Mouse (Mus musculus) heart, adult 8-10 months (tissue): Measurements from ENCODE around the gene Ice1. TPM values are rescaled to one million over a fixed set of nuclear protein-coding genes. Genes with fewer than 3 reads are reported as not detected.
A peak's percentile ranks its signal among the peaks of the same experiment; 100 is the strongest.

Experiments
- DNase-seq: peaks from one replicate; pipeline ENCODE4 v3.0.0; 2022; ENCODE audit warnings: low spot score
- total RNA-seq, 4 experiments: library from RNA; stranded (reverse); gene quantifications; 2 replicates each; pipeline ENCODE4 v1.2.4; 2022

Gene Ice1
- total RNA-seq = 10 to 100 TPM; 24.3 to 30.9 (median 26.7) TPM

- DNase-seq = no peak
Measured at GRCm38 (mm10) chr13:70637282-70637661, at the start of gene Ice1. Ice1 (minus strand) TSS chr13:70637634.

- DNase-seq = no peak
Measured at GRCm38 (mm10) chr13:70685825-70686224, 48.4 kb upstream of the Ice1 start.

GRCm38 (mm10) chr13:70684976-70685609 lies 47.7 kb upstream of the Ice1 start:
- DNase-seq = no peak

GRCm38 (mm10) chr13:70681411-70682183 lies 44.2 kb upstream of the Ice1 start:
- no peak for DNase-seq

- DNase-seq = no peak
Measured at GRCm38 (mm10) chr13:70680316-70680715, 42.9 kb upstream of the Ice1 start.

GRCm38 (mm10) chr13:70677689-70678088 lies 40.3 kb upstream of the Ice1 start:
- DNase-seq = no peak

- no peak for DNase-seq
Measured at GRCm38 (mm10) chr13:70676243-70677183, 39.1 kb upstream of the Ice1 start.

- DNase-seq = no peak
Measured at GRCm38 (mm10) chr13:70674998-70675397, 37.6 kb upstream of the Ice1 start.

- DNase-seq = no peak
Measured at GRCm38 (mm10) chr13:70670080-70670479, 32.6 kb upstream of the Ice1 start.

GRCm38 (mm10) chr13:70659715-70660114 lies 22.3 kb upstream of the Ice1 start:
- DNase-seq = no peak

- no peak for DNase-seq
Measured at GRCm38 (mm10) chr13:70656741-70657140, 19.3 kb upstream of the Ice1 start.

- no peak for DNase-seq
Measured at GRCm38 (mm10) chr13:70656329-70656728, 18.9 kb upstream of the Ice1 start.

- DNase-seq = no peak
Measured at GRCm38 (mm10) chr13:70655570-70655969, 18.1 kb upstream of the Ice1 start.

GRCm38 (mm10) chr13:70654091-70654770 lies 16.8 kb upstream of the Ice1 start:
- peak; percentile 79 for DNase-seq

- DNase-seq = no peak
Measured at GRCm38 (mm10) chr13:70653457-70653856, 16.0 kb upstream of the Ice1 start.

- DNase-seq = no peak
Measured at GRCm38 (mm10) chr13:70650011-70650436, 12.6 kb upstream of the Ice1 start.

GRCm38 (mm10) chr13:70645968-70646505 lies 8.6 kb upstream of the Ice1 start:
- DNase-seq = no peak

- DNase-seq = no peak
Measured at GRCm38 (mm10) chr13:70644083-70644462, 6.6 kb upstream of the Ice1 start.

- peak; percentile 62 for DNase-seq
Measured at GRCm38 (mm10) chr13:70643408-70644082, 6.1 kb upstream of the Ice1 start.

GRCm38 (mm10) chr13:70641941-70642340 lies 4.5 kb upstream of the Ice1 start:
- DNase-seq = no peak

- no peak for DNase-seq
Measured at GRCm38 (mm10) chr13:70641381-70641780, 3.9 kb upstream of the Ice1 start.
